Mouse (Mus musculus) intestine, embryonic 15.5 days (tissue): ENCODE results near the gene Trappc1. TPM values are rescaled to one million over a fixed set of nuclear protein-coding genes. Genes with fewer than 3 reads are reported as not detected.

ENCODE experiments used
- ATAC-seq: fragments of 200-750 bp; cut with Nextera tagmentation; 2 replicates; pipeline ENCODE4 v1.8.0; 2017; ENCODE audit warnings: moderate TSS enrichment, moderate library complexity
- H3K27ac ChIP-seq: fragments of 300-500 bp; sonication (generic); 2 replicates; pipeline ENCODE4 v1.5.1; 2015; ENCODE audit warnings: mild to moderate bottlenecking, inconsistent platforms
- H3K27me3 ChIP-seq: fragments of 300-500 bp; sonication (generic); replicated peaks from 2 replicates; pipeline ENCODE4 v1.6.1; 2015; ENCODE audit warnings: inconsistent platforms
- H3K36me3 ChIP-seq: fragments of 300-500 bp; sonication (generic); 2 replicates; pipeline ENCODE4 v1.6.1; 2015; ENCODE audit warnings: inconsistent platforms
- H3K4me1 ChIP-seq: fragments of 300-500 bp; sonication (generic); replicated peaks from 2 replicates; pipeline ENCODE4 v1.6.1; 2015; ENCODE audit warnings: inconsistent platforms
- H3K4me2 ChIP-seq: fragments of 300-500 bp; sonication (generic); replicated peaks from 2 replicates; pipeline ENCODE4 v1.6.1; 2015; ENCODE audit warnings: mild to moderate bottlenecking, inconsistent platforms
- H3K4me3 ChIP-seq: fragments of 300-500 bp; sonication (generic); replicated peaks from 2 replicates; pipeline ENCODE4 v1.5.1; 2015; ENCODE audit warnings: inconsistent platforms
- H3K9ac ChIP-seq: fragments of 300-500 bp; sonication (generic); 2 replicates; pipeline ENCODE4 v1.6.1; 2015; ENCODE audit warnings: inconsistent platforms
- H3K9me3 ChIP-seq: fragments of 300-500 bp; sonication (generic); 2 replicates; pipeline ENCODE4 v1.6.1; 2016; ENCODE audit warnings: inconsistent platforms
- WGBS: fragments of 180-500 bp; shearing (Covaris S2); methylation state at CpG from one replicate; pipeline ENCODE4 v1.1.7; 2015; 5-methylcytosine and 5-hydroxymethylcytosine counted together
- polyA plus RNA-seq: library from polyadenylated mRNA; unstranded; fragments of >200 nt; fragmentation: Nextera tagmentation; extraction: Ambion mirVana; gene quantifications from 2 replicates; pipeline ENCODE4 v1.2.1, GENCODE M21; 2015

Trappc1 gene
- 135 and 147 TPM in 2 replicates for polyA plus RNA-seq

GRCm38 (mm10) chr11:69323667-69324111 is at the start of gene Trappc1, which contains the start of gene Cntrob:
TSS of gene Trappc1 (plus strand) at chr11:69323980.
TSS of gene Cntrob (minus strand) at chr11:69323775.
- Histone ChIP-seq H3K27me3 (peaks cover 5% of the 10 kb centered on the region; the same call in 1 of the 2 replicates), H3K4me2 (peak within 1 kb of the TSS; percentile 76), H3K27ac (peak within 1 kb of the TSS; percentile 89), H3K4me1 (peaks cover 33% of the 10 kb centered on the region), H3K9ac (peak within 1 kb of the TSS; percentile 68), H3K36me3 (peaks cover 12% of the 10 kb centered on the region), H3K4me3 (peak within 1 kb of the TSS; percentile 58), H3K9me3 (no peaks in the 10 kb centered on the region)
- WGBS: under 1% methylated on average over 30 of the region's 30 CpGs
- ATAC-seq: peak; percentile 94

- Histone ChIP-seq H3K27ac (no peak overlapping the region), H3K4me1 (no peaks in the 10 kb centered on the region), H3K36me3 (no peaks in the 10 kb centered on the region), H3K9ac (no peak overlapping the region), H3K27me3 (no peaks in the 10 kb centered on the region), H3K9me3 (no peaks in the 10 kb centered on the region), H3K4me2 (no peak overlapping the region), H3K4me3 (no peak overlapping the region)
- 55% methylated on average over 6 of the region's 6 CpGs for WGBS
- no peak for ATAC-seq
Observed at GRCm38 (mm10) chr11:69275650-69276049, 48.1 kb upstream of the Trappc1 start.

GRCm38 (mm10) chr11:69276081-69276480 is 47.7 kb upstream of the Trappc1 start:
- ATAC-seq: peak; percentile 66; the same call in 1 of the 2 replicates

GRCm38 (mm10) chr11:69277267-69277666 is 46.5 kb upstream of the Trappc1 start:
- no peaks in the 10 kb centered on the region for H3K4me1 ChIP-seq
- no peak overlapping the region for H3K4me2 ChIP-seq
- H3K27me3 ChIP-seq: no peaks in the 10 kb centered on the region
- H3K36me3 ChIP-seq: no peaks in the 10 kb centered on the region
- no peak overlapping the region for H3K4me3 ChIP-seq
- WGBS: 67% methylated on average over 5 of the region's 5 CpGs
- H3K9ac ChIP-seq: no peak overlapping the region
- no peak for ATAC-seq
- H3K9me3 ChIP-seq: no peaks in the 10 kb centered on the region
- no peak overlapping the region for H3K27ac ChIP-seq

More at GRCm38 (mm10) chr11:69276081-69276480, 47.7 kb upstream of the Trappc1 start:
- no peak overlapping the region for H3K27ac ChIP-seq
- no peaks in the 10 kb centered on the region for H3K27me3 ChIP-seq
- no peak overlapping the region for H3K4me2 ChIP-seq
- no peaks in the 10 kb centered on the region for H3K36me3 ChIP-seq
- H3K9me3 ChIP-seq: no peaks in the 10 kb centered on the region
- H3K4me1 ChIP-seq: no peaks in the 10 kb centered on the region
- no peak overlapping the region for H3K4me3 ChIP-seq
- WGBS: 42% methylated on average over 2 of the region's 2 CpGs
- H3K9ac ChIP-seq: no peak overlapping the region

- Histone ChIP-seq H3K36me3 (no peaks in the 10 kb centered on the region), H3K4me3 (no peak overlapping the region), H3K9me3 (no peaks in the 10 kb centered on the region), H3K4me2 (no peak overlapping the region), H3K4me1 (no peaks in the 10 kb centered on the region), H3K27me3 (no peaks in the 10 kb centered on the region), H3K27ac (no peak overlapping the region), H3K9ac (no peak overlapping the region)
- no peak for ATAC-seq
- WGBS: 88% methylated on average over 5 of the region's 5 CpGs
Observed at GRCm38 (mm10) chr11:69291111-69291510, 32.7 kb upstream of the Trappc1 start.

- no peak for ATAC-seq
Observed at GRCm38 (mm10) chr11:69295286-69295685, 28.5 kb upstream of the Trappc1 start.

GRCm38 (mm10) chr11:69297799-69298198 is 26.0 kb upstream of the Trappc1 start:
- Histone ChIP-seq H3K4me2 (no peak overlapping the region), H3K9ac (no peak overlapping the region), H3K36me3 (peaks cover 4% of the 10 kb centered on the region), H3K4me1 (no peaks in the 10 kb centered on the region), H3K4me3 (no peak overlapping the region), H3K27me3 (no peaks in the 10 kb centered on the region), H3K27ac (no peak overlapping the region), H3K9me3 (no peaks in the 10 kb centered on the region)
- ATAC-seq: no peak
- 92% methylated on average over 2 of the region's 2 CpGs for WGBS

More at GRCm38 (mm10) chr11:69295286-69295685, 28.5 kb upstream of the Trappc1 start:
- H3K4me3 ChIP-seq: no peak overlapping the region
- no peak overlapping the region for H3K4me2 ChIP-seq
- 88% methylated on average over 3 of the region's 3 CpGs for WGBS
- no peak overlapping the region for H3K9ac ChIP-seq
- no peak overlapping the region for H3K27ac ChIP-seq
- H3K27me3 ChIP-seq: no peaks in the 10 kb centered on the region
- no peaks in the 10 kb centered on the region for H3K4me1 ChIP-seq
- peaks cover 2% of the 10 kb centered on the region; the same call in 1 of the 2 replicates for H3K36me3 ChIP-seq
- no peaks in the 10 kb centered on the region for H3K9me3 ChIP-seq

- Histone ChIP-seq H3K9ac (no peak overlapping the region), H3K4me3 (no peak overlapping the region), H3K27ac (no peak overlapping the region), H3K4me2 (no peak overlapping the region), H3K4me1 (no peaks in the 10 kb centered on the region), H3K9me3 (no peaks in the 10 kb centered on the region), H3K36me3 (peaks cover 6% of the 10 kb centered on the region), H3K27me3 (no peaks in the 10 kb centered on the region)
- ATAC-seq: no peak
- WGBS: 71% methylated on average over 7 of the region's 7 CpGs
Observed at GRCm38 (mm10) chr11:69298231-69298630, 25.5 kb upstream of the Trappc1 start.

GRCm38 (mm10) chr11:69302817-69303216 is 21.0 kb upstream of the Trappc1 start:
- no peak for ATAC-seq
- Histone ChIP-seq H3K4me3 (no peak overlapping the region), H3K4me1 (no peaks in the 10 kb centered on the region), H3K4me2 (no peak overlapping the region), H3K9me3 (no peaks in the 10 kb centered on the region), H3K27me3 (no peaks in the 10 kb centered on the region), H3K36me3 (peaks cover 14% of the 10 kb centered on the region; the same call in 1 of the 2 replicates), H3K9ac (no peak overlapping the region), H3K27ac (no peak overlapping the region)
- 78% methylated on average over 7 of the region's 7 CpGs for WGBS

- no peaks in the 10 kb centered on the region for H3K9me3 ChIP-seq
- WGBS: 89% methylated on average over 9 of the region's 9 CpGs
- H3K36me3 ChIP-seq: peaks cover 33% of the 10 kb centered on the region
- no peaks in the 10 kb centered on the region for H3K27me3 ChIP-seq
- no peak for ATAC-seq
- H3K27ac ChIP-seq: no peak overlapping the region
- no peaks in the 10 kb centered on the region for H3K4me1 ChIP-seq
- H3K4me3 ChIP-seq: no peak overlapping the region
- no peak overlapping the region for H3K4me2 ChIP-seq
- H3K9ac ChIP-seq: no peak overlapping the region
Observed at GRCm38 (mm10) chr11:69305291-69305690, 18.5 kb upstream of the Trappc1 start.

GRCm38 (mm10) chr11:69306039-69306438 is 17.7 kb upstream of the Trappc1 start:
- Histone ChIP-seq H3K27ac (no peak overlapping the region), H3K9me3 (no peaks in the 10 kb centered on the region), H3K27me3 (no peaks in the 10 kb centered on the region), H3K4me3 (no peak overlapping the region), H3K4me2 (no peak overlapping the region), H3K36me3 (peaks cover 38% of the 10 kb centered on the region), H3K9ac (no peak overlapping the region), H3K4me1 (no peaks in the 10 kb centered on the region)
- 91% methylated on average over 2 of the region's 2 CpGs for WGBS
- no peak for ATAC-seq

- no peaks in the 10 kb centered on the region for H3K4me1 ChIP-seq
- no peak overlapping the region for H3K27ac ChIP-seq
- no peak for ATAC-seq
- H3K4me2 ChIP-seq: no peak overlapping the region
- H3K9ac ChIP-seq: no peak overlapping the region
- peaks cover 39% of the 10 kb centered on the region for H3K36me3 ChIP-seq
- H3K27me3 ChIP-seq: no peaks in the 10 kb centered on the region
- H3K4me3 ChIP-seq: no peak overlapping the region
- H3K9me3 ChIP-seq: no peaks in the 10 kb centered on the region
- WGBS: 80% methylated on average over 7 of the region's 7 CpGs
Observed at GRCm38 (mm10) chr11:69311266-69311665, 12.5 kb upstream of the Trappc1 start.

- H3K4me2 ChIP-seq: no peak overlapping the region
- no peak overlapping the region for H3K9ac ChIP-seq
- H3K27ac ChIP-seq: no peak overlapping the region
- WGBS: 96% methylated on average over 6 of the region's 6 CpGs
- H3K27me3 ChIP-seq: no peaks in the 10 kb centered on the region
- H3K36me3 ChIP-seq: peaks cover 18% of the 10 kb centered on the region
- ATAC-seq: no peak
- no peak overlapping the region for H3K4me3 ChIP-seq
- H3K4me1 ChIP-seq: no peaks in the 10 kb centered on the region
- H3K9me3 ChIP-seq: no peaks in the 10 kb centered on the region
Observed at GRCm38 (mm10) chr11:69316361-69316760, 7.4 kb upstream of the Trappc1 start.
